Mouse (Mus musculus): ENCODE measurements around the gene Slc50a1. TPM values are rescaled to one million over a fixed set of nuclear protein-coding genes. Genes with fewer than 3 reads are reported as not detected.

Gene Slc50a1
- total and polyA plus RNA-seq, 2 experiments from 2014 or later: 33.7 to 50.7 TPM

GRCm38 (mm10) chr3:89247466-89247865 is 22.9 kb downstream of the Slc50a1 start:
- Histone ChIP-seq H3K27me3 (ENCODE audit: control insufficient read depth, insufficient read depth, low read length) (peaks cover 18% of the 10 kb centered on the region), H3K4me2 (ENCODE audit: low read depth, low read length) (peak overlapping the region; percentile 83), H3K4me3 (ENCODE audit: low read depth, low read length) (0 out of 2 replicates have a peak overlapping the region, but pooled peaks have one; percentile 67), H3K9ac (replicated peaks; ENCODE audit: low read depth, low read length) (no peak overlapping the region), H3K36me3 (replicated peaks; ENCODE audit: control insufficient read depth, insufficient read depth, low read length) (0 out of 2 replicates have a peak, but pooled peaks cover 7% of the 10 kb centered on the region), H3K27ac (ENCODE audit: low read depth) (no peak overlapping the region), H3K4me1 (ENCODE audit: control insufficient read depth, insufficient read depth) (peaks cover 20% of the 10 kb centered on the region), H3K9me3 (replicated peaks; ENCODE audit: control insufficient read depth, low read length) (no peaks in the 10 kb centered on the region)
- DNase-seq (ENCODE audit: low spot score) (no peak), ATAC-seq (ENCODE audit: insufficient read depth, low read depth) (no peak)
- TF ChIP-seq EP300 (IDR thresholded peaks at IDR 0.05; ENCODE audit: low read depth): no peak
- no peak for TF ChIP-seq CTCF (IDR thresholded peaks at IDR 0.05; ENCODE audit: low read depth)
- WGBS: 75% methylated on average over 4 of the region's 4 CpGs

- peak; percentile 71 for ATAC-seq (ENCODE audit: insufficient read depth, low read depth)
- peak; percentile 90 for DNase-seq (ENCODE audit: low spot score)
- H3K4me1 ChIP-seq (ENCODE audit: control insufficient read depth, insufficient read depth): peaks cover 18% of the 10 kb centered on the region
- peak within 1 kb of the TSS; percentile 67 for H3K4me3 ChIP-seq (ENCODE audit: low read depth, low read length)
- TF ChIP-seq CTCF (IDR thresholded peaks at IDR 0.05; ENCODE audit: low read depth) (peak; percentile 99), EP300 (IDR thresholded peaks at IDR 0.05; ENCODE audit: low read depth) (no peak)
- no peaks in the 10 kb centered on the region for H3K9me3 ChIP-seq (replicated peaks; ENCODE audit: control insufficient read depth, low read length)
- H3K27me3 ChIP-seq (ENCODE audit: control insufficient read depth, insufficient read depth, low read length): peaks cover 18% of the 10 kb centered on the region
- peak within 1 kb of the TSS; percentile 61 for H3K9ac ChIP-seq (replicated peaks; ENCODE audit: low read depth, low read length)
- 1% methylated on average over 42 of the region's 42 CpGs for WGBS
- H3K4me2 ChIP-seq (ENCODE audit: low read depth, low read length): peak within 1 kb of the TSS; percentile 83
- peak within 1 kb of the TSS; percentile 44 for H3K27ac ChIP-seq (ENCODE audit: low read depth)
- H3K36me3 ChIP-seq (replicated peaks; ENCODE audit: control insufficient read depth, insufficient read depth, low read length): 0 out of 2 replicates have a peak, but pooled peaks cover 7% of the 10 kb centered on the region
These were observed 23.9 kb downstream of the Slc50a1 start, which contains the start of gene Trim46 for GRCm38 (mm10) chr3:89246261-89247100. TSS of gene Trim46 (minus strand) at chr3:89246309.

GRCm38 (mm10) chr3:89245688-89246171 is 24.6 kb downstream of the Slc50a1 start, which contains the start of gene Krtcap2:
TSS of gene Krtcap2 (plus strand) at chr3:89245966.
- H3K27ac ChIP-seq (ENCODE audit: low read depth): peak within 1 kb of the TSS; percentile 44
- ATAC-seq (ENCODE audit: insufficient read depth, low read depth) (peak; percentile 8; the same call in 1 of the 2 replicates), DNase-seq (ENCODE audit: low spot score) (no peak)
- peak within 1 kb of the TSS; percentile 83 for H3K4me2 ChIP-seq (ENCODE audit: low read depth, low read length)
- H3K27me3 ChIP-seq (ENCODE audit: control insufficient read depth, insufficient read depth, low read length): peaks cover 18% of the 10 kb centered on the region
- WGBS: 6% methylated on average over 20 of the region's 20 CpGs
- TF ChIP-seq EP300 (IDR thresholded peaks at IDR 0.05; ENCODE audit: low read depth): no peak
- no peak for TF ChIP-seq CTCF (IDR thresholded peaks at IDR 0.05; ENCODE audit: low read depth)
- peak within 1 kb of the TSS; percentile 67 for H3K4me3 ChIP-seq (ENCODE audit: low read depth, low read length)
- peaks cover 13% of the 10 kb centered on the region for H3K4me1 ChIP-seq (ENCODE audit: control insufficient read depth, insufficient read depth)
- H3K36me3 ChIP-seq (replicated peaks; ENCODE audit: control insufficient read depth, insufficient read depth, low read length): 0 out of 2 replicates have a peak, but pooled peaks cover 7% of the 10 kb centered on the region
- H3K9me3 ChIP-seq (replicated peaks; ENCODE audit: control insufficient read depth, low read length): no peaks in the 10 kb centered on the region
- peak within 1 kb of the TSS; percentile 61 for H3K9ac ChIP-seq (replicated peaks; ENCODE audit: low read depth, low read length)

- DNase-seq (ENCODE audit: low spot score): no peak
- Histone ChIP-seq H3K27ac (ENCODE audit: low read depth) (no peak overlapping the region), H3K4me1 (ENCODE audit: control insufficient read depth, insufficient read depth) (peaks cover 13% of the 10 kb centered on the region), H3K36me3 (replicated peaks; ENCODE audit: control insufficient read depth, insufficient read depth, low read length) (0 out of 2 replicates have a peak, but pooled peaks cover 7% of the 10 kb centered on the region), H3K27me3 (ENCODE audit: control insufficient read depth, insufficient read depth, low read length) (peaks cover 18% of the 10 kb centered on the region), H3K4me2 (ENCODE audit: low read depth, low read length) (peak overlapping the region; percentile 83), H3K9me3 (replicated peaks; ENCODE audit: control insufficient read depth, low read length) (no peaks in the 10 kb centered on the region), H3K9ac (replicated peaks; ENCODE audit: low read depth, low read length) (0 out of 2 replicates have a peak overlapping the region, but pooled peaks have one; percentile 34), H3K4me3 (ENCODE audit: low read depth, low read length) (peak overlapping the region; percentile 29)
- under 1% methylated on average over 22 of the region's 26 CpGs for WGBS
- ATAC-seq (ENCODE audit: insufficient read depth, low read depth): no peak
- TF ChIP-seq CTCF (IDR thresholded peaks at IDR 0.05; ENCODE audit: low read depth) (no peak), EP300 (IDR thresholded peaks at IDR 0.05; ENCODE audit: low read depth) (no peak)
These were observed 25.2 kb downstream of the Slc50a1 start for GRCm38 (mm10) chr3:89244982-89245687.

Measured in heart, postnatal 0 days (tissue).